Mouse (Mus musculus) cerebellum, postnatal 10 days (tissue): ENCODE results near the gene Krtap2-4.
A peak's percentile ranks its signal among the peaks of the same experiment; 100 is the strongest.

ENCODE experiments used
- DNase-seq, 2 experiments: peaks; one replicate each; pipeline ENCODE4 v3.0.0; 2021; ENCODE audit warnings: mixed read lengths in 2 of 2

Gene Krtap2-4

GRCm38 (mm10) chr11:99581564-99581963 is 33.1 kb downstream of the Krtap2-4 start:
- DNase-seq: no peak

- no peak for DNase-seq
These were observed 33.6 kb downstream of the Krtap2-4 start for GRCm38 (mm10) chr11:99581051-99581450.

GRCm38 (mm10) chr11:99580636-99581035 is 34.0 kb downstream of the Krtap2-4 start, which contains the start of gene Krtap1-5:
TSS of gene Krtap1-5 (minus strand) at chr11:99581016.
- DNase-seq: no peak

GRCm38 (mm10) chr11:99574106-99574505 is 40.5 kb downstream of the Krtap2-4 start:
- peak; percentile 90 for DNase-seq

GRCm38 (mm10) chr11:99573164-99573563 is 41.5 kb downstream of the Krtap2-4 start:
- no peak for DNase-seq

- DNase-seq: no peak
These were observed 48.1 kb downstream of the Krtap2-4 start, which contains the start of gene Krtap3-1 for GRCm38 (mm10) chr11:99566530-99566929. TSS of gene Krtap3-1 (minus strand) at chr11:99566630.
